Mouse (Mus musculus) layer of hippocampus, adult 9-11 months (tissue): ENCODE data around the gene Bcat2.

Experiments
- DNase-seq: peaks from one replicate; pipeline ENCODE4 v3.0.0; 2022

Bcat2 gene

DNA sequence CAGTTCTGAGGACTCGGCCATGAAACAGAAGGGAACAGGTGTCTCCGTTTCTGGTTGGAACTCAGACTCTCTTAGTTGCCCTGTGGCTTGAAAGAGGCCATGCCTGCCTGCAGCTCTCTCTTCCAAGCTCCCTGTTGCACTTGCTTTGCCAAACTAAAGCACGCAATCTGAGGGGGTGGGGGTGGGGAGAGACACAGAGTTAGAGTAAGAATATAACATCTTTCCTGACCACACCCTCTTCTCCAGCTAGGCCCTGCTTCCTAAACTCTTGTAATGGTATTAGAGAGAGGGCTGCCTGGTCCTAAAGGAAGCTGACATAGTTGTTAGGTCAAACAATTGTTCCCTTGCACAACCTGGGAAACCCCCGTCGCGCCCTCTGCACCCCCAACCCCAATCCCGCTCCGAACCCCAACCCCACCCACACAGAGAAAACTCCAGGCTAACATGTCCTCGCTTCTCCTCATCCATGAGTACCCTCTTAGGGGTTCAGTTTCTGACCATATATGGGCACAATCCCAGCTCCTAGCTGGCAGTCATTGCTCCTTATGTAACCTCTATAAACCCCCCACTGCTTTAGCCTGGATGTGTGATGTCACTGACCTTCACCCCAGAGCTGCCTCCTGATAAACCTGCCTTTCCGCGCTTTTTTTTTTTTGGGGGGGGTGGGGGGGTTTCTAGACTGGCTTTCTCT, 19.0 kb upstream of the Bcat2 start:
- no peak for DNase-seq

DNA sequence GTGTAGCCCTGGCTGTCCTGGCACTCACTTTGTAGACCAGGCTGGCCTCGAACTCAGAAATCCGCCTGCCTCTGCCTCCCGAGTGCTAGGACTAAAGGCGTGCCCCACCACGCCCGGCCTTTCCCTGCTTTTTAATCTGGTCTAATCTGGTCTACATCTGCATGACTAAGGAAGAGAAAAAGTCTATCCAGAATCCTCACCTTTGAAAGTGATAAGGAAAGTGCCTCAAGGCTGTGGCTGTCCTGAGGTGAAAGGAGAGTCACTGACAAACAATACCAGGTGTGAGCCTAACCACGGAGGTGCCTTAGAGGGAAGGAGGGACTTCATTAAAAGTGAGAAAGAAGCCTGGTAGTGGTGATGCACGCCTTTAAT, 18.5 kb upstream of the Bcat2 start:
- DNase-seq: no peak

DNA sequence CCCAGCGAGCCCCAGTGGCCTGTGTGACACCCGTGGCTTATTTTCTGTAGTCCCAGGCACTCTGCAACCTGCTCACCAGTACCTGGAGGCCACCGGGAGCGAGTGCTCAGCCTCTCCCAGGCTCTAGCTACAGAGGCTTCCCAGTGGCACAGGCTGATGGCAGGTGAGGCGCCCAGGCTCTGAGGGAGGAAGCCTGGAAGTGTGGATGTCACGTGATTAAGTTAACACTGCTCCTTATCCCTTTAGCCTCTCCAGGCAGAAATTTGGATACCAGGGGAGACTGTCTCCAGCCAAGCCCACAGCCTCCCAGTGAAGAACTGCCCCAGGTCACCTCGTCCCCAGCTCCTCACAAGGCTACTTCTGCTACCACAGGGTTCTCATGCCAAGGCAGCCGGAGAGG, 16.4 kb upstream of the Bcat2 start:
- DNase-seq: no peak

DNA sequence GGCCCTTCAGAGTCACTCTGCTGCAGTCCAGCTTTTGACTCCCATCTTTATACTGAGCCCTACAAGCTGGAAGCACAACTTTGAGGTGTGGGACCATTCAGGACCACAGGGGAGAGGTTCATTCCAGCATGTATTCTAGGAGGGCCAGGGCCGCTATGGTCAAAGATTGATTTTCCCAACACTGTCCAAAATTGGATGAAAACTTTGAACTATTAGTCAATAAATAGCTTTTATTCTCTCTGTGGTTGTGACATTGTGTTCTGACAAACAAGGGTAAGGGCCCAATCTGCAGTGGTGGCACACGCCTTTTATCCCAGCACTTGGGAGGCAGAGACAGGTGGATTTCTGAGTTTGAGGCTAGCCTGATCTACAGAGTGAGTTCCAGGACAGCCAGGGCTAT, 16.0 kb upstream of the Bcat2 start:
- no peak for DNase-seq

DNA sequence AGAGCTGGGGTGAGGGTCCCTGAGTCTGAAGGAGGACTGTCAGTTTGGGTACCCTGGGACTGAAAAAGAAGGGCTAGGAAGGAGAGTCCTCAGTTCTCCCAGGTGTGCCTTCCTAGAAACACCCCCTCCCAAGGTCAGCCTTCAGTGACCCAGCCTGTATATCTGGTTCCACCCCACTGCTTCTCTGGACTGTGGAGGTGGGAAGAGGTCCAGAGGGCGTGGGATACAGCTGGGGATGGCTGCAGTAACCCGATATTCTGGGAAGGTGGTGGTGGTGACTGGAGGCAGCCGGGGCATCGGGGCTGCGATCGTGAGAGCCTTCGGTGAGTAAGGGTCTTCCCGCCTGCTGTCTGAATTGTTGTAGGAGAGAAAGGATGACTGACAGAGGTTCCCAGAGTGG, 15.2 kb upstream of the Bcat2 start, which contains the start of gene Hsd17b14:
Hsd17b14 (plus strand) TSS at position 150 of the 400 bp plus-strand sequence.
- DNase-seq: no peak

DNA sequence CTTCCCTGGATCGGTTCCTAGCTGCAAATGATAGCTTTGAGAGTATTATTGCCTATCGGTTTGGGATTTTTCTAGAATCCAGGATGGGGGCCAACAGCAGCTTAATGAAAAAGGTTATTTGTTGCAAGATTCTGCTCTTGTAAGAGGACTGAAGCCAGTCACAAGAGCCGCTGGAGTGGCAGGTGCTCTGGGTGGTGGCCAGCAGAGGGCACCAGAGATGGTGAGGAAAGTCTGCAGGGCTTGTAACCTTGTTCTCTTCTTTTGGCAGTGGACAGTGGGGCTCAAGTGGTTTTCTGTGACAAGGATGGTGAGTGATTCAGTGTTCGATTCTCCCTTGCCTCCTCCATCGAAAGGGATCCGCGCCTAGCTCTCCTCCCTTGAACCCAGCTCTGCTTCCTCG, 14.2 kb upstream of the Bcat2 start:
- DNase-seq: peak; percentile 67

DNA sequence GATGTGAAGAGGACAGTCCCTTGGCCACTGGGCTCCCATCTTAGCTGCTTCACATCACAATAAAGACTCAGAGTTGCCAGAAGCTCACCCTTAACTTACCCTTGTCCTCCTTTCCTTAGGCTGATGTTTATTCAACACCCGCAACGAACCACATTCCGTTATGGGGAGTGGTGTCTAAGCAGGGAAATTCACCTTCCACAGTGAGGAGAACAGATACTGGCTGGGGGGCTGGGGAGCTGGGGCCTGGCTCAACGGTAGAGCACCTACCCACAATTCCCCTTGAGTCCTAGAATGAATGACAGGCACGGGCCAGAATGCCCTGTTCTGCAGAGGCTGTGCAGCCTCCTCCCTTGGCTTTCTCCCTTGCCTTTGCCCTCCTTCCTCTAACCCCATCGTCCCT, 11.0 kb upstream of the Bcat2 start:
- no peak for DNase-seq

DNA sequence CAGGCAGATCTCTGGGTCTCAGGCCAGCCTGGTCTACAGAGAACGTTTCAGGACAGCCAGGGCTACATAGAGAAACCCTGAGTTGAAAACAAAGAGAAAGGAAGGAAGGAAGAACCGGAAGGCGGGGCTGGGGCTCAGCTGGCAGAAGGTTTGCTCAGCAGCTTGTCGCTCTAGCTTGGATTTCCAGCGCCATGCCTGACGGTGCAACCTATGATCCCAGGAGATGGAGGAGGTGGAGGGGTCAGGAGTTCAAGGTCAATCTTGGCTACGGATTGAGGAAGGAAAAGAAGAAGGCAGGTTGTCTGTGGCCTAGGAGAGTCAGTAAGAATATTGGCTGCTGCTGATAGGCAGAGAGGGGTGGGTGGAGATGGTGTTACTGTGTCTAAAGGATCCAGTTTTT, 9.7 kb upstream of the Bcat2 start:
- DNase-seq: no peak

DNA sequence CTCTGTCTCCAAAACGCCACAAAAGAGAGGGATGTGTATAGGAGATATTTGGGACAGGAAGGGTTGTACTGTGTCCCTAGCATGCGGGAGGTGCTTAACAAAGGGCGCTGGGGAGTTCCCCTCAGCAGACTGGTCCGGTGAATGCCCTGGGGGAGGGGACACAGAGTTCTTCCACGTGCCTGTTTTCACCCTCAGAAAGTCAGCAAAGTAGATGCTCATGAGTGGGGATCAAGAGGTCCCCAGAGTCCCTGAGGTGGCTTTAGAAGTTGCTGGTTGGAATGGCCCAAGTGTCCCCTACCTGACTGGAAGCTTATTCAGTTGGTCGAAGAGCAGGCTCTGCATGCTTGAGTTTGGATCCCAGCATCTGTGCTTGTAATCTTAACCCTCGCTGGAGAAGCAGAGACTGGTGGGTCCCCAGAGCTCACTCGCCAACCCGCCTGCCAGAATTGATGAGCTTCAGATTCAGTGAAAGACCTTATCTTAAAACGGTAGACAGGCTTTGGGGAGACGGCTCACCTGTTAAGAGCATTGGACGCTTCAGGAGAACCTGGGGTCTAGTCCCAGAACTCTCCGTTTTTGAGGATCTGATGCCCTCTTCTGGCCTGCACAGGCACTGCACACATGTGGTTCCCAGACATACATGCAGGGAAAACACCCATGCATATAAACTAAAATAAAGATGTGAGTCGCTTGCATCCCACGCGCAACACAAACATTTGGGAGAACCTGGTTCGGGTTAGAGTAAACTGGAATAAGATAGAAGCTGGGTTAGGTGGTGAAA, 8.9 kb upstream of the Bcat2 start:
- DNase-seq: peak; percentile 60

DNA sequence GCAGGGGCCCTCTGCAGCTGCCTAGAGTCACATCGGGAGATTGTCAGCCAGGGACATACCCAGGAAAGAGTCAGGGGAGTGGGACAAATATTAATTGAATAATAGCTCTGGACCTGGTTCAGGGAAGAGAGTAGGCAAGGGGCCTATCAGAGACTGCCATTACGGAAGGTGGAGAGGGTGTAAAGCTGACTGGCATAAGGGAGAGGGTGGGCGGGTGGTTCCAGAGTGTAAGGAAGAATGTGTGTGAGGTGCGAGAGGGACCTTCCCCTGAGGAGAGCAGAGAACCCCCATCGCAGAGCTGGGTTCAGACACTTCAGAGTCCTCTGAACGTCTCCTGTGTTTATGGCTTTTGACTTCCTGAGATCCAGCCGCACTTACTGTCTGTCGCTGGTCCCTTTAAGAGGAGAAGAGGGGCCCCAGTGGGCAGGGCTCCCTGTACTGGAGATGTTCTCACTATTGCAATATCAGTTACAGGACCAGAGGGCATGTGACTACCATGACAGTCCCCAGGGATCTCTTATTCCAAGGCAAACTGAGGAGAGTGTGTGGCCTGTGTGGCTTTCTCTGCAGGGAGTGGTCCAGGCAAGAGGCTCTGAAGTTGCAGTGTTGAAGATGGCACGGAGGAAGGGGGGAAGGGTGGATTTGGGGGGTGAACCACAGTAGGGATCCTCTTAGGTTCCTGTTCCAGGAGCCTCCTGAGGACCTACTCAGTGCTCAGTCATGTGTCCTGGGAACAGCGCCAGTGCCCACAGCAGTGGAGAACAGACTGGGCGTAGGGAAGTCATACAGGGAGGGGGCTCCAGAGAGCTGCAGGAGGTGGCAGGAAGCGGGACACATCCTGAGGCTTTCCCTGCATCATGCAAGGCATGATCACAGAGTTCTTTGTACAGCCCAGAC, 8.1 kb upstream of the Bcat2 start:
- no peak for DNase-seq

DNA sequence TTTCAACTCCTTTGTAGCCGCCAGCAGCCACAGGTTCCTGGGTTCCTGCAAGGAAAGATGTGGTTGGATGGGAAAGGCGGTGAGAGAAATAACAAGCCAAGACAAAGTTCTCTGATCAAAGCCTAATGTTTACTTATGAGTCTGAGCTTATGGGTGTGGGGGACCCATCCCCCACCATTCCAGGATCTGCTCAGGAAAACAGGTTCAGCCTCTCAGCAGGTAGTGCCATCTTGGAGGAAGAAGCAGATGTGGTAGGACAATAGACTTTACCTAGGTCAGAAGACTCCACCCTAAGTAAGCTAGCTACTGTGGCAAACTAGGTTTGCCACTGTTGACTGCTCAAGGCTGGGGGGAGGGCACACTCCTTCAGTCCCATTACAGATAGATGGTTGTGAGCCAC, 5.1 kb upstream of the Bcat2 start:
- no peak for DNase-seq

DNA sequence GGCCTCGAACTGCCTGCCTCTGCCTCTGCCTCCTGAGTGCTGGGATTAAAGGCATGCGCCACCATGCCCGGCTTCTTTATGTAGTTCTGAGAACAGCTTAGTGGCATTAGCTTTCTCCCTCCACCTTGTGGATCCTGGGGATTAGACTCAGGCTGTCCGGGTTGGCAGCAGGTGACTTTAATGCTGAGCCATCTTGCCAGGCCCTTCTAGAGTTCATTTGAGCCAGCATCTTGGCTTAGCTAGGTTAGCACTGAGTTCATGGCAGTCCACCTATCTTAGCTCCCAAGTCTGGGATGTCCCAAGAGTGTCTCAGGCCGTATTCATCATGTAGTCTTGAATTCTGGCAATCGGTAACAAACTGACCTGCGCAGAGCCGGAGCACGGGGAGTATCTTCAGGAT, 4.5 kb upstream of the Bcat2 start:
- no peak for DNase-seq

DNA sequence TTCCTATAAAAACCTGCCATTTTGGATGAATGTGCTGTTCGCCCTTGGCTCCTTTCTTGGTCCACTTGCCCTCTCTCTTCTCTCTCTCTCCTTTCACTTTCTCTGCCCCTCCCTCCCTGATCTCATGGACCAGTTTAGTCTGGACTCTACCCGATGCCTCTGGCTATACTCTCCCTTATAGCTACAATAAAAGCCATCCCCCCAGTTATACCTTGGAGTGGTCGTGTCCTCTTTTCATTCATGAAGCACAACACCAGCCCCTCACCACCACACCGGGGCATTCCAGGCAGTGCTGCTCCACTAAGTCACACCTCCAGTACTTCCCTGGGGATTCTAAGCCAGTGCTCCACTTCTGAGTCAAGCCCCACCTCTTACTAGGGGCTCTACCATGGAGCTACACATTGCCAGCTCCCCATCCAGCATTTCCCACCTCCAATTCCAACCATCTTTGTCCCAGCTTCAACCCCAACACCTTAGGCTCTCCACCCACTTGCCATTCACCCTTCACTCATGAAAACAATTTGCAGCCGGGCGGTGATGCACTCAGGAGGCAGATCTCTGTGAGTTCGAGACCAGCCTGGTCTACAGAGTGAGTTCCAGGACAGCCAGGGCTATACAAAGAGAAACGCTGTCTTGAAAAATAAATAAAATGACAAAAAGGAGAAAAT, 2.7 kb upstream of the Bcat2 start:
- no peak for DNase-seq

DNA sequence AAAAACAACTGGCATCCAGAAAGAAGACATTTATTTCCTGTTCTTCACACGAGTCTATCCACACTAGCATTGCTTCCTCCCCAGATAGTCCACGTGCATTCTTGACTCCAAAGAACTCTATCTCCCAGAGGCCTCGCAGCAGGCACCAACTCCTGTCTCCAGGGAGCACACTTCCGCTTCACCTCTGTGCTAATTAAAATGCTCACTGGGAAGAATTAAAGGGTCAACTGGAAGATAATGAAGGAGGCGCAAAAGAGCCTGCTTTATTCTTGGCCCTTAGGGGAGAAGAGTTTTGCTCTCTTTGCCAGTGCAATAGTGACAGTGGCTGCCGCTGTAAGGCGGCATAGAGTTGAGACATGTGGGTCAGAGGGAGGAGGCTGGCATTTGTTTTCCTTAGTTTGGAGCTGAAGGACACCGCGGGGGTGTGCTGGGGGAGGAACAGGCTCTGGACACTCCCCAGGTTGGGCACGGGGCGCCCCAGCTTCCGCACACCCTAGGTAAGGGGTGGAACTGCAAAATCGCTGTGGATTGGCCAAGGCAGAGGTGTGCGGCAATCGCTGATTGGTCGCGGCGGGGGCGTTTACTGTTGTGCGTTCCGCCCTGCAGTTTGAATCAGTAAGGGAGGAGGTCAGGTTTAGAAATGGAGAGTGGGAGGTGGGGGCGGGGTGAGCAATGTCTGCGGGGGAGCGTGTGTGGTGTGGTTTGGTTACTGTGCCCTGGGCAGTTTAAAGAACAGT, 2.0 kb upstream of the Bcat2 start:
- peak; percentile 92 for DNase-seq

DNA sequence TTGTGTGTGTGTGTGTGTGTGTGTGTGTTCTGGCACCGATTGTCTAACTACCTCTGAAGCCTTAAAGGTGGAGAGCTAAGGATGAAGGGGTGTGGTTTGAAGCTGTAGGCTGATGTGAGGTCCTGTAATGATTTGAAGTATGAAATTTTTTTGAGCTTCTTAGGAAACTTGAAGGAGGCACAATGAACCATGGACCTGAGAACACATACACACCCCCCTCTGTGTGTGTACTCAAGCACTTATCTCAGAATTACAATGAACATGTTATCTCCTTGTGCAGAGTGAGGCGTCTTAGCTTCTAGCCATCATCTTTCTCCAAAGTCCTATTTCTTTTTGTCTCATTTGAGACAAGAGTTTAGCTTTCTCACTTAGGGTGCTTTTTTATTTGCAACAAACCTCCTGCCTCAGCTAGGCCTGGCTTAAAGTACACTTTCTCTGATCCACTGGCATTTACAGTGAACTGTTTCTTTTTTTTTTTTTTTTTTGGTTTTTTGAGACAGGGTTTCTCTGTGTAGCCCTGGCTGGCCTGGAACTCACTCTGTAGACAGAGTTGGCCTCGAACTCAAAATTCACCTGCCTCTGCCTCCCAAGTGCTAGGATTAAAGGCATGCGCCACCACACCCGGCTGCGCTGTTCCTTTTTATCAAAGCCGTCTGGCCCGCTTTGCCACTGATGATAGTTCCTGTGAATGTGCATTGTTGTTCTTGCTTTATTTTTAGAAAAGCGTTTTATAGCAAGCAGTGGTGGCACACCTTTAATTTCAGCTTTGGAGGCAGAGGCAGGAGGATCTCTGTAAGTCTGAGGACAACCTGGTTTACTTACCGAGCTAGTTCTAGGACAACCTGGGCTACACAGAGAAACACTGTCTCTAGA, 1.1 kb upstream of the Bcat2 start:
- DNase-seq: no peak

DNA sequence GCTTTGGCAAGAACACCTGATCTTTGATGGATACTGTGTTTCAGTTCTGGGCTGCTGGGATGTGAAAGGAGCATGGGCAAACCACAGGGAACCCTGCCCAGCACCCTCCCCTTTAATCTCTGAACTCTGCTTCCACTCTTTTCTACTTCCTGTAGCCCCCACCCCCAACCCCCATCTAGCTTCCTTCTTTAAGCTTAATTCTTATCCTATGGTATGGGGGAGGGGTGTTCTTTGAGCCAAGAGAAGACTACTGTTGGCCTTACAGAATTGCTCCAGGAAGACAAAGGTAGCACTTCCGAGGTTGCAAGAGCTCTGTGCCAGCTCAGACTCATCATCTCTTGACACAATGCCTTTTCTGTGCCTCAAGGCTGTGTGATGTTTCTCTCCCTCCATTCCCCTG, 2.0 kb downstream of the Bcat2 start:
- DNase-seq: no peak

DNA sequence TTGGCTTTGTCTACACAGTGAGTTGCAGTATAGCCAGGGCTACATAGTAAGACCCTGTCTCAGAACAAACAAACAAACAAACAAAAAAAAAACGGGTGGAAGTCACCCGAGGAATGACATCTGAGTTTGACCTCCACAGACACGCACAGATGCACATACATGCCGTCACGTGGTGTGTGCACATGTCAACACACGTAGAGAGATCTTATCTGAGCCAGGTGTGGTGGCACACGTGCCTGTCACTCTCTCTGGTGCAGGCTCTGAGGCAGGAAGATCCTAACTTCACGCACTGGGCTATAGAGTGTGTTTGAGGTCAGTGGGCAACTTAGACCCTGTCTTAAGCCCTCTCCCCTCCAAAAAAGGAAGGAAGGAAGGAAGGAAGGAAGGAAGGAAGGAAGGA, 4.0 kb downstream of the Bcat2 start:
- no peak for DNase-seq

DNA sequence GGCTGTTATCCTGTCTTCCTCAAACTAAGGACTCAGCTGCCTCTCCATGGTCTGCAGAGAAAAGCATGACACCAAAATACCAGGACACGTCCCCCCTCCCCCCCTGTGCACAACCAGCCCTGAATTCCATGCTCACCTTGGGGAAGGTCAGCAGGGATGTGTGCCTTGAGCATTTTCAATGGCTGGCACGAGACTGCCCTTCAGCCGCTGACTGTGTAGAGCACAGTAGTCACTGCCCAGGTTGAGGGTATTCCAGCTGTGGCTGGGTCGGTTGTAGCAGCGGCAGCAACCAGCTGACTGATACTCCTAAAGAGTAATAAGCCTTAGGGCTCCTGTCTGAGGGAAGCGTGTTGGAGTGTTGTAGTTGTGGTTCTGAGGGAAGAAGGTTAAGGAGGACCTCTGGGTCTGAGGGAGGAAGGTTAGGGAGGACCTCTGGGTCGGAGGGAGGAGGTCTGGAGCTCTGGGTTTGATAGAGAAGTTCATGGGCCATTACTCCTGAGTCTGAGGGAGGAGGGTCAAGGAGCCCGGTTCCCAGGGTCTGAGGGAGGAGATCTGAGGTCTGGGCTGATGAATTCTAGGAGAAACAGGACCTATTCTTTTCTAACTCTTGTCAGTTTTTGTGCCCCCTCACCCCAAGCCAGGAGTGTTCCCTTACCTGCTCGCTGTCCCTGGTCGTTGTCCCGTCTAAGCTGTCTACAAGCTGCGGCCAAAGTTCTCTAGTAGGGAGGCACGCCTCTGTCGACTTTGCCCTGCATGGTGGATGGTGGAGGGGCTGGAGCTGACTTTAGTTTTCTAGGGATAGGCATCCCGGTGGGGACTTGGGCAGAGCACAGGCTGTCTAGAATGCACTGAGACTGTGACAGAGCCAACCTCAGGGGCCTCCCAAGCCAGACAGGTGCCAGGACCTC, 4.8 kb downstream of the Bcat2 start:
- DNase-seq: no peak

DNA sequence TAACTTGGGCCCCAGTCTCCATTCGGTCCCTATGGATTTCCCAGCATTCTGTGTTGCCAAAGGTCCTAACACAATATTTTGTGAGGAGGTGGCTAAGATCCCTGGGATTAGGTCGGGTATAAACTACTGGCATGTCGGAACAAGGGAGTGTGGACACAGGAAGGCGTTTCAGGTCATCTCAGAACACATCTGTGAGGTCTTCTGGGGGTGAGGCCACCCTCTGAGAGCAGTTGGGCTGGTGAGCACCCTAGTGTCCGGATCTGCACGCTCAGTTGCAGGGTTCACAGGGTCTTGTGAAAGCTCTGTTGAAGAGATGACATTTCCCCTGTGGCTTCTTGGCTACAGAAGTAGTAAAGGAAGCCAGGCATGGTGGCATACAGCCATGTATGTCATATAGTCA, 16.0 kb downstream of the Bcat2 start:
- DNase-seq: no peak
